Mouse (Mus musculus) forebrain, embryonic 16.5 days (tissue): ENCODE data around the gene Med20. TPM values are rescaled to one million over a fixed set of nuclear protein-coding genes. Genes with fewer than 3 reads are reported as not detected.
"Not testable (repeated sequence)": the region's sequence is repeated elsewhere in the genome, so short reads cannot be mapped to it uniquely, and the experiment has no call there.

ENCODE experiments used
- ATAC-seq: fragments of 200-750 bp; cut with Nextera tagmentation; 2 replicates; pipeline ENCODE4 v1.8.0; 2017; ENCODE audit warnings: mild to moderate bottlenecking, moderate library complexity
- H3K27ac ChIP-seq: fragments of 300-500 bp; sonication (generic); 2 replicates; pipeline ENCODE4 v1.5.1; 2014; ENCODE audit warnings: low read length, control low read depth
- H3K27me3 ChIP-seq: fragments of 300-500 bp; sonication (generic); replicated peaks from 2 replicates; pipeline ENCODE4 v1.6.1; 2014; ENCODE audit warnings: low read length; ENCODE audit not compliant: control insufficient read depth, insufficient read depth
- H3K36me3 ChIP-seq: fragments of 300-500 bp; sonication (generic); 2 replicates; pipeline ENCODE4 v1.6.1; 2014; ENCODE audit not compliant: control insufficient read depth, insufficient read depth
- H3K4me1 ChIP-seq: fragments of 300-500 bp; sonication (generic); replicated peaks from 2 replicates; pipeline ENCODE4 v1.6.1; 2014; ENCODE audit warnings: low read length; ENCODE audit not compliant: control insufficient read depth, insufficient read depth
- H3K4me2 ChIP-seq: fragments of 300-500 bp; sonication (generic); 2 replicates; pipeline ENCODE4 v1.6.1; 2014; ENCODE audit warnings: mild to moderate bottlenecking, low read length, control low read depth
- H3K4me3 ChIP-seq: fragments of 300-500 bp; sonication (generic); replicated peaks from 2 replicates; pipeline ENCODE4 v1.5.1; 2014; ENCODE audit warnings: mild to moderate bottlenecking, low read length, control low read depth
- H3K9ac ChIP-seq: fragments of 300-500 bp; sonication (generic); replicated peaks from 2 replicates; pipeline ENCODE4 v1.6.1; 2014; ENCODE audit warnings: low read depth, low read length, control low read depth
- H3K9me3 ChIP-seq: fragments of 300-500 bp; sonication (generic); 2 replicates; pipeline ENCODE4 v1.6.1; 2016; ENCODE audit warnings: low read length; ENCODE audit not compliant: control insufficient read depth
- WGBS: fragments of 180-500 bp; shearing (Covaris S2); extraction: QIAGEN DNeasy Blood & Tissue Kit; methylation state at CpG from one replicate; pipeline ENCODE4 v1.1.7; 2014; 5-methylcytosine and 5-hydroxymethylcytosine counted together
- polyA plus RNA-seq: library from polyadenylated mRNA; unstranded; fragments of >200 nt; fragmentation: Nextera tagmentation; extraction: Ambion mirVana; gene quantifications from 2 replicates; pipeline ENCODE4 v1.2.1, GENCODE M21; 2015

The Med20 gene
- polyA plus RNA-seq, 1 experiment from 2014 or later = 51.6 TPM

DNA sequence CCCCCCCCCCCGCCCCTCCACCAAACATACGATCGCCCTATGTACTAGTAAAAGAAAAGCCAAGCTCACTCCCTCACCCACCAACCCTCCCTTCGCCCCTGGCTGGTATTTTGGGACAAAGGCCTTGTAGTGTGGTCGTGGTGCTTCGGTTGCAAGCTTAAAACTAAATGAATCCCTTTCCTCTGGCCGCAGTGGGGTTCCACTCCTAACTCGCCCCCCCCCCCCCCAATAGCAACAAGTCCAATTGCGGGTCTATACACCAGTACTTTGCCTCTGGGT is 16.5 kb upstream of the Med20 start:
- Histone ChIP-seq H3K36me3 (no peaks in the 10 kb centered on the region; the same call in 1 of the 2 replicates), H3K4me1 (peaks cover 36% of the 10 kb centered on the region), H3K4me2 (peak overlapping the region; percentile 99), H3K4me3 (peak overlapping the region; percentile 83), H3K27ac (peak overlapping the region; percentile 59; the same call in 1 of the 2 replicates), H3K9me3 (no peaks in the 10 kb centered on the region), H3K9ac (peak overlapping the region; percentile 74), H3K27me3 (no peaks in the 10 kb centered on the region)
- WGBS = 1% methylated on average over 9 of the region's 9 CpGs
- no peak for ATAC-seq

DNA sequence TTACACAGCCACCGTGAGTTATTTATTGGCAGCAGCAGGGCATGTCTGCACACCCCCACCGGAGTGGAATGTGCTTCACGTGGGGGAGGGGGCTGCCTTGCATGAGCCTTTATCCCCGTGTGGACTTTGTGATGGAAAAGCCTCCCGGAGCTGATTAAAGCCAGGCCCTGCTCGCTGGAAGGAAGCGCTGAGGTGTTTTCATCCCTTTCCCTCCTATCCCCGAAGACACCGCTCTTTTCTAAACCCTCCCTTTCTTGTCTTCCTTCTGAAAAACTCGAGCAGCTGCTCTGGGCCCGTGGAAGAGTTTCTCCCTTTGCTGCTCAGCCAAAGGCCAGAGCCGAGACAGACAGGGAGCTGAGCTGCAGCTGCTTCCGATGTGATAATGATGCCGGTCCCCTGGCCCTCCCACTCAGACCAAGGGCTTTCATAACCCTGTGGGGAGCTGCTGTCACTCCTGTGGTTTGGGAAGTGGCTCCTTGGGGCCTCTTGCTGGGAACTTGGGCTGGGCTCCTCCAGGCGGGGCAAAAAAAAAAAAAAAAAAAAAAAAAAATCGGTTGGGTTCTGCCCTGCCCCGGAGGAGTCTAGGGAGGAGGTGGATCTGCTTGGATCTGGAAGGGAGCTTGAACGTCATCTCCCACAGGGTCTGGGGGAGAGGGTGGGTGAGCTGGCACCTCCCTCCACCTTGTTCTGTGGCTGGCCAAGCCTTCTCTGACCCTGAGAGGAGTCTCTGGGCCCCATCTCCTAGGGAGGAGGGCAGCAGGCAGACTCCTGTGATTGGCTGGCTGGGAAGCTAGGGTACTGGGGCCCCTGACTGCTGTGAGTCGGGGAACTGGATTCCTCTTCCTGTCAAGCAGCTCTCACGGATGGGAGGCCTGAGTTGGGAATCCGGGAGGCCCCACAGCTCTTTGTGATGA is 15.9 kb upstream of the Med20 start:
- Histone ChIP-seq H3K36me3 (peaks cover 4% of the 10 kb centered on the region; the same call in 1 of the 2 replicates), H3K27me3 (no peaks in the 10 kb centered on the region), H3K4me3 (peak overlapping the region; percentile 83), H3K9me3 (no peaks in the 10 kb centered on the region), H3K4me1 (peaks cover 36% of the 10 kb centered on the region), H3K9ac (peak overlapping the region; percentile 74), H3K27ac (peak overlapping the region; percentile 60), H3K4me2 (peak overlapping the region; percentile 99)
- 2% methylated on average over 20 of the region's 21 CpGs for WGBS
- no peak for ATAC-seq

DNA sequence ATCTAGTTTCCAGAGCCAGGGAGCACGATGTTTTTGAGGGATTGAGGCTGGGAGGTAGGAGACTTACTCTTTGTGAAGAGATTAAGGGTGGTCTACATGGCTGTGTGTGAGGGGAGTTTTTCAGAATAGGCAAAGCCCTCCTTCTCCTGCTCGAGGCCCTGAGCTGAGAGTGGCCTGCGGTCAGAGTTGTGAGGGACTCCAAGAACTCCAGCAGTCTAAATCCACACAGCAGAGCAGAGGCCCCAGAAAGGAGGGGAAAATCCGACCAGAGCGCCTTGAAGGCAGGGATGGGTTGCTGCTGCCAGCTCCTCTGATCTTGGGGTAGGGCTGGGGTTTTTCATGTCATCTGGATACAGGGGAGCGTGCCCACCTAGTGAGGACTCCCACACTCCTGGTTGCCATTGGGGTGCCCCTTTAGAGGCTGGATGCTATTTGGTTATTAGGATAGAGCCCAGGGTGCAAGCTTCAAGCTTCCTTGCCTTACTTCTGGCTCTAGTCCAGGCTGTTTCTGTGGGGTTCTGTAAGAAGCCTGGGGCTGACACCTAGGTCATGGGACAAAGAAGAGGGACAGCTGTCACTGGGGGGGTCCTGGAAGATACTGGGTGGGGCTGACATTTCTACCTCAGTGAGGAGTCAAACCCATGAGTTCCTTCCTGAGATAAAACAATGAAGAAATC is 15.1 kb upstream of the Med20 start:
- peak overlapping the region; percentile 99 for H3K4me2 ChIP-seq
- H3K4me3 ChIP-seq = 0 out of 2 replicates have a peak overlapping the region, but pooled peaks have one; percentile 4
- H3K9me3 ChIP-seq = no peaks in the 10 kb centered on the region
- ATAC-seq = no peak
- peak overlapping the region; percentile 31 for H3K9ac ChIP-seq
- peaks cover 7% of the 10 kb centered on the region for H3K36me3 ChIP-seq
- 22% methylated on average over 6 of the region's 6 CpGs for WGBS
- peaks cover 36% of the 10 kb centered on the region for H3K4me1 ChIP-seq
- H3K27me3 ChIP-seq = no peaks in the 10 kb centered on the region
- H3K27ac ChIP-seq = peak overlapping the region; percentile 60

- Histone ChIP-seq H3K4me2 (no peak overlapping the region), H3K9me3 (no peaks in the 10 kb centered on the region), H3K36me3 (peaks cover 11% of the 10 kb centered on the region), H3K27ac (no peak overlapping the region), H3K27me3 (no peaks in the 10 kb centered on the region), H3K4me1 (peaks cover 36% of the 10 kb centered on the region), H3K4me3 (no peak overlapping the region), H3K9ac (no peak overlapping the region)
- WGBS = 62% methylated on average over 5 of the region's 5 CpGs
- ATAC-seq = no peak
These were observed 14.6 kb upstream of the Med20 start for GRCm38 (mm10) chr17:47596839-47597164.

GRCm38 (mm10) chr17:47597261-47597660 is 14.1 kb upstream of the Med20 start:
- Histone ChIP-seq H3K27ac (no peak overlapping the region), H3K9ac (no peak overlapping the region), H3K27me3 (no peaks in the 10 kb centered on the region), H3K36me3 (peaks cover 11% of the 10 kb centered on the region), H3K4me2 (no peak overlapping the region), H3K4me1 (peaks cover 36% of the 10 kb centered on the region), H3K9me3 (no peaks in the 10 kb centered on the region), H3K4me3 (no peak overlapping the region)
- no peak for ATAC-seq
- WGBS = 65% methylated on average over 13 of the region's 13 CpGs

DNA sequence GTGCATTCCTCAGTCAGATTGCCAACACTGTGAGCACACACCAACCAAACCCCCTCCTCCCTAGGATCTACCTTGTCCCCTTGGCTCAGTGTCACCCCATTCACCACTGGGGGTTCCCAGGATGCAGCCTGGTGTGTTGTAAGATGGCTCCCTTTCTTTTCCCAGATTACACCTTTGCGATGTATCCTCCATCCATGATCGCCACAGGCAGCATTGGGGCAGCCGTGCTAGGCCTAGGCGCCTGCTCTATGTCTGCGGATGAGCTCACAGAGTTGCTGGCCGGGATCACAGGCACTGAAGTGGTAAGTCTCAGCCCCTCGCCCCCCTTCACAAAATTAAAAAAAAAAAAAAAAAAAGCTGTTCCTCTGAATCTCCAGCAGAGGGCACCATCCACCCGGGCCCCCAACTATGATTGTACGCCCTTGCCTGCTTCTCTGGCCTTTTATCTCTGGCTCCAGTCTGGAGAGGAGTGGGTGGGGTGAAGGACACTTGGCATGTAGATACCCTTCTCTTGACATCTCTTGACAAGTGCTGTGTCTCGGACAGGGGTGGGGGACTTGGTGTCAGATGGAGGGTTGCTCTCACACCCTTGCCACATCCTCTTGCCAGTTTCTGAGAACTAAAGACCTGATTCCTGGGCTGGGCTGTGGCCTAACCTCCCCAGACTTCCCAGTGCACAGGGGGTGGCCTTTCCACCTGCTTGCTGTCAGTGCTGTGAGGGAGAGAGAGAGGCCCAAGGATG is 13.4 kb upstream of the Med20 start:
- Histone ChIP-seq H3K9me3 (no peaks in the 10 kb centered on the region), H3K4me1 (peaks cover 33% of the 10 kb centered on the region), H3K9ac (no peak overlapping the region), H3K27me3 (no peaks in the 10 kb centered on the region), H3K4me2 (no peak overlapping the region), H3K4me3 (no peak overlapping the region), H3K36me3 (peaks cover 11% of the 10 kb centered on the region), H3K27ac (no peak overlapping the region)
- whole genome bisulfite sequencing = 21% methylated on average over 10 of the region's 10 CpGs
- ATAC-seq = no peak

- not testable (repeated sequence) for ATAC-seq, H3K4me3 ChIP-seq, H3K4me2 ChIP-seq, H3K9ac ChIP-seq, H3K27ac ChIP-seq, H3K27me3 ChIP-seq, H3K9me3 ChIP-seq
- peaks cover 32% of the 10 kb centered on the region for H3K4me1 ChIP-seq
- H3K36me3 ChIP-seq = peaks cover 11% of the 10 kb centered on the region
- 83% methylated on average over 10 of the region's 10 CpGs for WGBS
These were observed 12.6 kb upstream of the Med20 start for GRCm38 (mm10) chr17:47598580-47599304.

DNA sequence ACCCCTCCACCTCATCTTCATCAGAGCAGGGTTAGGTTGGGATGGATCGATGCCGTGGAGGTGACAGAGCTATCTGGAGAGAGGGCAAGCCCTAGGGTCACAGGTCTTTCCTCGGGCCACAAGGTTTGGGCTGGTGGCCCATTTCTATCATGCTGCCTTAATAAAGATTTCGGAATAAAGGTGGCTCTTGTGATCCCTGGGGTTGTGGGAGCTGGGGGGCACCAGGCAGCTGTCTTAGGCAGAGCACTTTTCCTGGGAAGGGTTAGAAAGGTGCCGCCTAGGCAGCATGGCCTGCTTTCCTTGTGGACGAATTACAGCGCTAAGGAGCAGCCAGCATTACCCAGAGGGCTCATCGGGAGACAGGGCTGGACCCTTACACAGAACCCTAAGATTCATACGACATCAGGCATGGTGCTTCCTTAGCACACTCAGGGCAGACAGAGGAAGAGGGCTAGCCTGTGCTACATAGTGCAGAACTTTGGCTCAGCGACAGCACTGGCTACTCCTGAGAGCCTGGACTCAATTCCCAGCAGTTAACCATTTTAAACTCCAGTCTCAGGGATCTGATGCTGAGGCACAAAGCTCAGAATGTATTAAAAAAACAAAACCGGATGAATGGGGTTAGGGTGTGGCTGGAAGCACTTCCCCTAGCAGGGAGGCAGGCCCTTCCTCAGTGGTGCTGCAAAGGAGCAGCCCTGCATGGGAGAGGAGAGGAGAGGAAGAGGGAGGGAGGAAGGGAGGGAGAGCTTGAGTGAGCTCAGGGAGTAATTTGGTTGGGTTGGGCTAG is 11.7 kb upstream of the Med20 start:
- no peak overlapping the region for H3K4me3 ChIP-seq
- H3K36me3 ChIP-seq = peaks cover 11% of the 10 kb centered on the region
- peaks cover 23% of the 10 kb centered on the region for H3K4me1 ChIP-seq
- 85% methylated on average over 11 of the region's 11 CpGs for WGBS
- no peaks in the 10 kb centered on the region for H3K27me3 ChIP-seq
- no peaks in the 10 kb centered on the region for H3K9me3 ChIP-seq
- no peak overlapping the region for H3K27ac ChIP-seq
- H3K9ac ChIP-seq = no peak overlapping the region
- H3K4me2 ChIP-seq = no peak overlapping the region
- no peak for ATAC-seq
